Mouse (Mus musculus): ENCODE data around the gene Rprd1b. TPM values are rescaled to one million over a fixed set of nuclear protein-coding genes. Genes with fewer than 3 reads are reported as not detected.

Rprd1b gene
- polyA plus RNA-seq, 2 experiments from 2014 or later: 23.2 to 24.7 TPM

DNA sequence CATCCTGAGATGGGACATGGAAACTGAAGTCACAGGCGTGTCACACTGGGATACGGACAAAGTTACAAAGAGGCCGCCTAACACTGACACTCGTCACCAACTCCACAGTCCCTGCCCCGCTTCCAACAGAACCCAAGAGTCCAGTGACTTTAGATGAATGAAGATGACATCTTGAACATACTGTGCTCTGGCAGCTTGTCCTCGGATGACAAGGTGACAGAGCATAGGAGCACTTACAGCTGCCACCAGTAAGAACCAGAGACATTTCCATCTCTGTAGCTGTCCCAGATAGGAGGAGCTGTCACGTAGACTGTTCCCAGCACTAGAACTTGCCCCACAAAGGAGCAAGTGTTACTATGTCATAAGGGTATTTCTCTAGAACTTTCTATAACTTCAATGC, 99.6 kb downstream of the Rprd1b start:
- ATAC-seq: no peak

DNA sequence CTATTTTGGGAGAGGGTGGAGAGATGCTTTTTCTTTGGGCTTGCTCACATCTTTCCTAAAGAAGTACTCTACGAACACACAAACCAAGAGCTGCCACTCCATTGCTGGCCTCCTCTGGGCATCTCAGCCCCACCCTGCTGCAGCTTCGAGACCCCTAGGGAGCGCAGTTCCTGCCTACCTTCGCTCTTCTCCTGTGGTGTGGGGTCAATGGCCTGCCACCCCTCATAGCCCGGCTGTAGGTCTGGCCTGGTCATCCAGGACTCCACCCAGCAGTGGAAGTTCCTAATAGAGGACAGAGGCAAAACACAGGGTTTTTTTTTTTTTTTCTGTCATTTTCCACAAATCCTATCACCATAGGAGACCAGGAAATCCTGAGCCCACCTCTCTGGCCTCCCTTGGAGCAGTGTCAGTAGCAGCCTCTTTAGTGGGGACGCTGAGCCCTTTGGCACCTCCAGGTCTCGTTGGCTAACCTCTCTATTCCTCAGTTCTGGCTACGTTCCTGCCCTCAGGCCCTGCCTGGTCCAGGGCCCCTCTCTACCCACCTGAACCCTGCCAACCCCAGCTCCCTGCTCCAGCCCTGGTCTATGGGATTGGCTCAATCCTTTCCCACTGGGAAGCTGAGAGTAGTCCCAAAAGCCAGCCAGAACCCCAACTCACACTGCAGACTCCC, 100.3 kb downstream of the Rprd1b start:
- ATAC-seq: no peak

DNA sequence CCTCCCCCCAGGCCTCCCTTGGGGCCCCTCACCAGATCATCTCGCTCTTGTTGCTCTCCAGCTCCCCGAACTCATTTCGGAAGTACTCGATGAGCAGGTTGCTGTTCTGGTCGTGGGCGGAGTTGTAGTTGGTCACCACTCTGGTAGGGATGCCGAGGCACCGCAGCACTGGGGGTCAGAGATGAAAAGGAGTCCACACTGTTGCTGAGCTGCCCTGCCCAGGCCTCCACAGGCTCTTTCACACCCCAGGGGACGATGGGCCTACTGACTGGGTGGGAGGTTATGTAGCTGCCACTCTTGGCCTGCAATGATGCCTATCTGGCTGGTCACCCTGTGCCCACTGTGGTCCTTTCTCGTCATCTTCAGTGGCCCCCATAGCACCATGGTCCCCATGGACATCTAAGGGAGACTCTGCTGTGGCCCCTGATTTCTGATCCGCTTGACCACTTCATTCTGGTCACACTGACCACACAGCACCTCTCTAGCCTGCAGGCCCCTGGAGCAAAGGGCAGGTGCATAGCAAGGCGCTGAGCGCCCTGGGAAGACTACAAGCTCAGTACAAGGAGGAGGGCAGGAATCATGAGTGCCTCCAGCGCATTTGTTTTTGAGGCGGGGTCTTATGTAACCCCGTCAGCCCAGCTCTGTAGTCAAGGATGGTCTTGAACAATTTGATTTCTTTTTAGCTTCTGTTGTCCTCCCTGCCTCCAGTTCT, 101.2 kb downstream of the Rprd1b start:
- ATAC-seq: no peak

DNA sequence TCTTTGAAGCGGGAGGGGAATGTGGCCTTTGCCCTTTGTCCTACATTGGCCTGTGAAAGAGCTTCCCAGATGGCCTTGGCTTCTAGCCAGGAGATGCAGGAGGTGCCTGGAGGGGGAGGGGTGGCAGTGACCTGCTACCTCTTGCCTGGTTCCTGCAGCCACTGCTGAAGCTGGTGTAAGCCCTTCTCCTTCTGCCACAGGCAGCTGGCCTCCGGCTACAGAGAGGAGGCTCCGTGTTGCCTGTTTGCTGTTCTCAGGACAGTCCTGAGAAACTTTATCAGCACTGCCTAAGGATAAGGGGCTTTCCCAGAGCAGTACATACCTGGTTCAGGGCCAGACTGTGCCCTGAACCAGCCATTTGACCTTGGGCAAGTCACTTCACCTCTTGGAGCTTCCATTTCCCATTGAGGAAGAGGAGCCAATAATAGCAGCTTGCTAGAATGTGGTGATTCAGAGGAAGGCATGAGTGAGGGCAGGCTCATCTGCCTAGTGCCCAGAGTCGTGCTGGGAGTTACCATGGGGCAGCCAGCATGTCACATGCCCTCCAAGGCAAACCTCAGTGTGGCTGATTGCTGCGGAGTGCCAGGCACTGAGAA, 102.2 kb downstream of the Rprd1b start:
- ATAC-seq: no peak

DNA sequence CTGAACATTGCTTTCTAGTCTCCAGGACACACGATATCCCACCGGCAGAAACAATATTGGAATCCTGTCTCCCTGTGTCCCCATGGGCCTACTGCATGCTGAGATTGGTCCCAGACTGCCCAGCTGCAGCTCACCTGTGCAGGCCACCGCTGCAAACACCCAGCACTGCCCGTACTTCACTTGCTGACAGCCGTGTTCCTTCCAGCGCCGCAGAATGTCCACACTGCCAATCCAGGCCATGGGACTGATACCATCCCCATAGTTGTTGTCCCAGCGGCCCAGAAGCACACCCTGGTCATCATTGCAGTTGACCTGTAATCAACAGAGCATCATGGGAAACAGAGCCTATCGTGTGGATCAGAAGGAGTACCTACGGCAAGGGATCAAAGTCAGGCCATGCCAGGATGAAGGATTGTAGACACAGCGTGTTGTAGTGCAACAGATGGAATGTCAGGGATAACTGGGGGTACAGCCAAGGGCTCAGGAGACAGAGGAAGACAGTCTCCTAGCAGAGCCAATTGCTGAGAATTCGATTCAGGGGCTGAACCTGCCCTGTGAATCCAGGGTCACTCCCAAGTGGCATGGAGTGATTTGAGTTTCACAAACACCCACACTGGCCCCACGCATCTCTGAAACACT, 103.0 kb downstream of the Rprd1b start:
- no peak for ATAC-seq

DNA sequence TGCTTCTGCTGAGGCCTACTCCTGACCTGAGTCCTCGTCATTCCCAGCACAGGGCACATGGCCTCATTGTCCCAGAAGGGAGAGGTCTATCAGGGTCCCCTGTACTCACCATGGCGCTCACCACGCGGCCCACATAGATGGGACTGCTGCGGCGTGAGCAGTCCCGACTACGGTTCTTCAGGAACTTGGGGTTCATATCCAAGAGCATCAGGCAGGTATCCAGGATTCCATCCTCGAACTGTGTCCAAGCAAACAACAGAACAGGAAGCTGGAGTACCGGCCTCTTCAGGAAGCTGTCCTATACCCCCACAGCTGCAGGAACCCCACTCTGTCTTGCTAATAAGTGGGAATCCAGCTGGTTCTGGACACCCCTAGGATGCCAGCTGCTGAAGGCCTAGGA, 104.0 kb downstream of the Rprd1b start:
- ATAC-seq: no peak

- ATAC-seq: peak; percentile 51
Measured at GRCm38 (mm10) chr2:158133050-158133449, 104.8 kb downstream of the Rprd1b start.

GRCm38 (mm10) chr2:158136205-158136604, 107.9 kb downstream of the Rprd1b start:
- ATAC-seq: no peak

GRCm38 (mm10) chr2:158137771-158138170, 109.5 kb downstream of the Rprd1b start:
- no peak for ATAC-seq

- no peak for ATAC-seq
Measured at GRCm38 (mm10) chr2:158138778-158139177, 110.5 kb downstream of the Rprd1b start.

DNA sequence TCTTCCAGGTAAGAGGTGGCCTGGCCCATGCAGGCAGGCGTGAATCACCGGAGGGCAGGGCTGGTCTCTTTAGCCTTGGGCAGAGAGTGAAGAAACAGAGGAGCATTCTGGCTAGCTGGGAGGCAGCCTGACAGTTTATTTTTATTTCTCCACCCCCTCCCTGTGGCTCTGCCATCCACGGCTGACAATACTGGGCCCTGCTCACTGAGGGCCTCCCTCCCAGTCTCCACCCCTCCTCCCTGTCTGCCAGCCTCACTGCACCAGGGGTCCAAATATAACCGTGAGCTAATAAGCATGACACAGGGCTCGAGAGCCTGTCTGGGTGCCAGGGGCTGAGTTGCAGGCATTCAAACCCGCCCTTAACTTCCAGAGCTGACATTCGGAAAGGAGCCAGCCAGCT, 111.3 kb downstream of the Rprd1b start:
- no peak for ATAC-seq

DNA sequence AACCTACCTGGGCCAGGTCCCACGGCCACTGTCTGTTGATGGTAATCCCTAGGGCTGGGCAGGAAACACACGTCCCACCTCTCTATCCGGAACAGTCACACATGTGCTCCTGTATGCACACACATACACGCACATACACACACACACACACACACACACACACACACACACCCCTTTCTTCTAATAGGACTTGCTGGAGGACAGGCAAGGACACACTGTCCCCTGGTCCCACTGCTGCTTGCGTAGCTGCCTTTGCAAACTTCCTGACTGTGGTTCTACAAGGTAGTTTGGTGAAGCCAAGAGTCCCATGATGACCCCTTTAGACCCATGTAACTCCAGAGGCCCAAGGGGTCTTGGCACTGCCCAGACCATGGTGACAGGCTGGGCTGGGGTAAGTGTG, 112.4 kb downstream of the Rprd1b start:
- ATAC-seq: no peak

DNA sequence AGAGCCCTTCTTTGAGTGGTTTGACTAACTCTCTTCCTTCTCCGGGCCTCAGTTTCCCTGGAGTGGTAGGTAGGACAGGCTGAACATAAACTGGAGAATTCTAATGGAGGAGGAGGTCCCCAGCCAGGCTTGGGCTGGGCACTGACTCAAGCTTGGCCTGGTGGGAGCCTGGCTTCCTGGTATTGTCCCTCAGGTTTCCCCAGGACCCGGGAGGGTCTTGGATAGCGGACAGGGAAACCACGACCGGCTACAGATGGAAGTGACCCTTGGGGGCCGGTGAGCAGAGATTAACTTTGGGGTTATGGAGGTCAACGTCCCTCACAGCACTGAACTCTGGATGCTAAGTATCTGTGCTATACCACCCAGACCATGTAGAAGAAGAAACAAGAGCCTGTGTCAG, 113.0 kb downstream of the Rprd1b start:
- ATAC-seq: no peak

GRCm38 (mm10) chr2:158141690-158142440, 113.6 kb downstream of the Rprd1b start:
- no peak for ATAC-seq

DNA sequence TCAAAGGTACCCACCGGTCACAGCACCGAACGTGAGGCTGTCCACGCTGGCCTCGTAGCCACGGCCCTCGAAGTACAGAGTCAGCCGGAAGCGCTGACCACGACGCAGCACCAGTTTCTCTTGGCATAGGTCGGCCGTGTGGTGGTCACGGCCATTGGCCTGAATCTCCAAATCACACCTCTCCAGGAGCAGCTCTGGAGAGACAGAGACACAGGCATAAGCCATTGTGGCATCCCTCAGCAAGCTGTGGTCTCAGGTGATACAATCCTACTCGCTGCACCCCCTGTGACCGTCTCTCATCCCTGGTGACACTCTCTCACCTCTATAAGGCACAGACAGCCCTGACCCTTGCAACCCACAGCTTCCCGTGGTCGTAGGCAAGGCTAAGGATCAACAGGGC, 114.7 kb downstream of the Rprd1b start:
- ATAC-seq: no peak

DNA sequence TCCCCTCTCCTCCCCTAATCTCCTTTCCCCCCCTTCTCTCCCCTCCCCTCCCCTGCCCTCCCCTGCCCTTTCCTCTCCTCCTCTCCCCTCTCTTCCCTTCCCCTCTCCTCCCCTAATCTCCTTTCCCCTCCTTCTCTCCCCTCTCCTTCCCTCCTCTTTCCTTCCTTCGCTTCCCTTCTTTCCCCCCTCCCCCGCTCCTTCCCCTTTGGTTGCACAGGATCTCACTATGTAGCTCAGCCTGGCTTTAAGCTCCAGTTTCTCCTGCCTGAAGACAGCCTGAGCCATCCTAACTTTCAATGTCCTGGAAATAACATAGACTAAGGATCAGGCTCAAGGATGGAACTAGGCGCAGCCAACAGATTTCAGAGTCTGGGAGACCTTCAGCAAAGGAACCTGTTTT, 115.5 kb downstream of the Rprd1b start:
- no peak for ATAC-seq

DNA sequence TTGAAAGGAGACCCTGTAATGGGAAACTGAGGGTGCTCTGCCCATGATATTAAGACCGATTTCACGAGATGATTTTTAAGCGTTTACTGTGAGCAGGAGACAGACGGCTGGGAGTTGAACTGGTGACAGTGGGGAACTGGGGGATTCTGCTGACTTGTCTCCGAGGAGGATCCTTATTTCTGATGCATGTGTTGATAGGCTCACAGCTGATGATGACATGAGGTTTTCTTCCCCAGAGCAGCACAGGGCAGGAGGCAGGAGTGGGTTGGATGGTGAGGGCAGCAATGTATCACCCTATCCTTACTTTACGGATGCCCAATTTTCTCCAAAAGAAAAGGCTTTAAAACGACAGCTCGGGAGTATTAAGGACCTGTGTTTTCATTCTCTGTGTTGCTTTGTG, 116.0 kb downstream of the Rprd1b start:
- no peak for ATAC-seq

GRCm38 (mm10) chr2:158144750-158145527, 116.6 kb downstream of the Rprd1b start:
- no peak for ATAC-seq

- ATAC-seq: no peak
Measured at GRCm38 (mm10) chr2:158145528-158146065, 117.3 kb downstream of the Rprd1b start.

- peak; percentile 82 for ATAC-seq
Measured at GRCm38 (mm10) chr2:158146223-158146622, 117.9 kb downstream of the Rprd1b start, which contains the start of gene Tgm2. Tgm2 (minus strand) TSS chr2:158146436.

DNA sequence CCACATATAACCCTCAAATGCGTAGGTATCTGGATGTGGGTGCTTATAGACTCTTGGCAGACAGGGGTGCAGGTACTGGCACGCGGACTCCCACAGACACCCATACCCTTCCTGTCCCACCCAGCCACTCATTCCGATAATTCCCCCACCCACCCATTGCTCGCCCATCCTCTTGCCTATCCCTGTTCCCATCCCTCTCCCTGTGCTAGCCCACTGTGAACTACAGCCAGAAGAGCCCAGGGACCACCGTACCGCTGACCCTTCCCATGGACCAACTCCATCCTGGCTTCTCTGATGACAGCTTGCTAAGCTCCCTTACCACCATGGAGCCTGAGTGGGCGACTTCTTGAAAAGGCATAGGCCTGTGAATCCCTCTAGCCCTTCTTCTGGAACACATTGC, 118.7 kb downstream of the Rprd1b start:
- ATAC-seq: no peak

DNA sequence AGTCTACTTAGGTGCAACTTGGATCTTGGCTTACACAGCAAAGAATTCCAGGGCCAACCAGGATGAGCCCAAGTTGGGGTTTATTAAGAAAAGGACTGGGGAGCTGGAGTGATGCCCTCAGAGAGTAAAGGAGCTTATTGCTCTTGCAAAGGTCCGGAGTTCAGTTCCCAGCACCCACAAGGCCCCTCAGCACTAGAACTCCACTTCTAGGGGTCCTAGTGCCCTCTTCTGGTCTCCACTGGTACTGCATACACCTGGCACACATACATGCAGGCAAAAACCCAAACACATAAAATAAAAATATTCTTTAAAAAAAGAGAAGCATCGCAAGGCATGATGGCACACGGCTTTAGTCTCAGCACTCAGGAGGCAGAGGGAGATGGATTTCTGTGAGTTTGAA, 122.8 kb downstream of the Rprd1b start:
- ATAC-seq: no peak
